Mouse (Mus musculus) embryonic facial prominence, embryonic 13.5 days (tissue): ENCODE data around the gene Zfp995. TPM values are rescaled to one million over a fixed set of nuclear protein-coding genes. Genes with fewer than 3 reads are reported as not detected.
"Not testable (repeated sequence)": the region's sequence is repeated elsewhere in the genome, so short reads cannot be mapped to it uniquely, and the experiment has no call there.

Source experiments
- ATAC-seq: fragments of 200-750 bp; cut with Nextera tagmentation; 2 replicates; pipeline ENCODE4 v1.8.0; 2017; ENCODE audit warnings: low read depth; ENCODE audit not compliant: insufficient number of reproducible peaks, insufficient read depth, low FRiP score, low TSS enrichment
- H3K27ac ChIP-seq: fragments of 300-500 bp; sonication (generic); 2 replicates; pipeline ENCODE4 v1.5.1; 2015; ENCODE audit warnings: moderate library complexity, mild to moderate bottlenecking, inconsistent platforms
- H3K27me3 ChIP-seq: fragments of 300-500 bp; sonication (generic); 2 replicates; pipeline ENCODE4 v1.6.1; 2015; ENCODE audit warnings: mild to moderate bottlenecking, inconsistent platforms
- H3K36me3 ChIP-seq: fragments of 300-500 bp; sonication (generic); 2 replicates; pipeline ENCODE4 v1.6.1; 2015; ENCODE audit warnings: mild to moderate bottlenecking, inconsistent platforms
- H3K4me1 ChIP-seq: fragments of 300-500 bp; sonication (generic); 2 replicates; pipeline ENCODE4 v1.6.1; 2015; ENCODE audit warnings: inconsistent platforms
- H3K4me2 ChIP-seq: fragments of 300-500 bp; sonication (generic); 2 replicates; pipeline ENCODE4 v1.6.1; 2015; ENCODE audit warnings: moderate library complexity, mild to moderate bottlenecking, inconsistent platforms
- H3K4me3 ChIP-seq: fragments of 300-500 bp; sonication (generic); 2 replicates; pipeline ENCODE4 v1.5.1; 2015; ENCODE audit warnings: mild to moderate bottlenecking, inconsistent platforms
- H3K9ac ChIP-seq: fragments of 300-500 bp; sonication (generic); 2 replicates; pipeline ENCODE4 v1.6.1; 2015; ENCODE audit warnings: mild to moderate bottlenecking, inconsistent platforms
- H3K9me3 ChIP-seq: fragments of 300-500 bp; sonication (generic); 2 replicates; pipeline ENCODE4 v1.6.1; 2016; ENCODE audit warnings: inconsistent platforms
- WGBS: fragments of 180-500 bp; shearing (Covaris S2); methylation state at CpG from one replicate; pipeline ENCODE4 v1.1.7; 2015; ENCODE audit warnings: mixed read lengths; 5-methylcytosine and 5-hydroxymethylcytosine counted together
- polyA plus RNA-seq: library from polyadenylated mRNA; unstranded; fragments of >200 nt; fragmentation: Nextera tagmentation; extraction: Ambion mirVana; gene quantifications from 2 replicates; pipeline ENCODE4 v1.2.1, GENCODE M21; 2015

Zfp995 gene
- 8.0 and 8.8 TPM in 2 replicates for polyA plus RNA-seq

DNA sequence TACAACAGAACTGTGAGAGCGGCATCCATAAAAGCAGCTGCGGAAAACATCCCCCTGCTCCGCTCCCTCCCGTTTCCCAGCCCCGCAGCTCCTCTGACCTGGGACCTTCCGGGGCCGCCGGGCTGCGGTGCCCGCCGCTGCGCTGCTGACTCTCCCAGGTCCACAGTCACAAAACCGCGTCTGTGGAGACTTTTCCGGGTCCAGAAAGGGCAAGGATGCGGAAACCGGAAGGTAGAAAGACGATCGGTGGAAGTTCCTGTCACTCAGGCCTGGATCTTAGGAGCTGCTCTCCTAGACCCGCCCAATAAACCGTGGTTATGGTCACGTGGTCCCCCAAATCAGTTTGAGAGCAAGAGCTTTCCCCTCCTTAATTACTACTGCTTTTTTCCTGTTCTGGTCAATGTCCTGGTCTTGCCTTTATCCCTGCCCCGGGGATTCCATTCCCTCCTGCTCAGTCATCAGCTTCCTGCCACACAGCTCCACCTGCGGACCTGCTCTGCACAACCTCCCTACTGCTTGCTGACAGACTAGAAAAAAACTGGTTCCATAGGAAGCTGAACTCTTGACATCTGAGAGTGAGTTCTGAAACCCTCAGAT lies at the start of gene Zfp995:
TSS of gene Zfp995 (minus strand) at position 471 of the 597 bp plus-strand sequence.
- H3K27me3 ChIP-seq, H3K36me3 ChIP-seq, H3K27ac ChIP-seq, H3K4me1 ChIP-seq, H3K9me3 ChIP-seq: not testable (repeated sequence)
- under 1% methylated on average over 24 of the region's 24 CpGs for WGBS
- ATAC-seq: peak; percentile 88
- Histone ChIP-seq H3K4me2 (peak within 1 kb of the TSS; percentile 77), H3K4me3 (peak within 1 kb of the TSS; percentile 72), H3K9ac (peak within 1 kb of the TSS; percentile 83)

DNA sequence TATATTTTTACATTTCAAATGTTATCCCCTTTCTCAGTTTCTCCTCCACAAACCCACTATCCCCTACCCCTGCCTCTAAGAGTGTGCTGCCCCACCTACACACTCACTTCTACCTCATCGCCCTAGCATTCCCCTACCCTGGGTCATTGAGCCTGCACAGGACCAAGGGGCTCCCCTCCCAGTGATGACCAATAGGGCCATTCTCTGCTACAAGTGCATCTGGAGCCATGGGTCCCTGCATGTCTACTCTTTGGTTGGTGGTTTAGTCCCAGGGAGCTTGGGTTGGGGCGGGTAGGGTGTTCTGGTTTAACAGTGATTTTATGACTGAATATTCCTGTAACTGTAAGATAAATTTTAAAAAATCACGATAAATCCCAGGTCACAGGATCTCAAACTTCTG lies 687 bp downstream of the Zfp995 start:
- WGBS: 8% methylated on average over 3 of the region's 3 CpGs
- Histone ChIP-seq H3K4me2 (peak overlapping the region; percentile 77), H3K36me3 (peaks cover 4% of the 10 kb centered on the region; the same call in 1 of the 2 replicates), H3K27me3 (no peaks in the 10 kb centered on the region), H3K4me3 (peak overlapping the region; percentile 72), H3K4me1 (no peaks in the 10 kb centered on the region), H3K27ac (no peak overlapping the region), H3K9me3 (no peaks in the 10 kb centered on the region), H3K9ac (peak overlapping the region; percentile 83)
- ATAC-seq: peak; percentile 56; the same call in 1 of the 2 replicates

DNA sequence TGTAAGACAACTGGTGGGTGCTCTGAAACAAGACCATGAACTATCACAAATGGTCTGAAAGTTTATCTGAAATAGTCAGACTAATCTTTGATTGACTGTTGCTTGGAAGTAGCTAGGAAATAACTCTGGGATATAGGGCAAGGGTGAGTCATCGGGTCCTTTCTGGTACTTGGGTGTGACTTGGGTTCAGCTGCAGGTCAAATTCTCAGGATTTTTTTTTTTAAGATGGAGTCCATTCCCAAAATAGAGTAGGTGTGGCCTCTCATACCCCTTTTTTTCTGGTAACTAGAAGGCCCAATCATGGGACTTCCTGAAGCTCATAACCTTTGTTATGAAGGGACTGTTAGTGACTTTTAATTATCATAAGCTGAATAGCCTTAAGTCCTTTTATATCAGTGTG lies 38.5 kb downstream of the Zfp995 start:
- Histone ChIP-seq H3K4me1 (no peaks in the 10 kb centered on the region), H3K27me3 (no peaks in the 10 kb centered on the region), H3K9ac (no peak overlapping the region), H3K27ac (no peak overlapping the region), H3K4me2 (no peak overlapping the region), H3K9me3 (peaks cover 4% of the 10 kb centered on the region; the same call in 1 of the 2 replicates), H3K4me3 (no peak overlapping the region), H3K36me3 (no peaks in the 10 kb centered on the region)
- no peak for ATAC-seq
- WGBS: 89% methylated on average over 1 of the region's 1 CpGs

DNA sequence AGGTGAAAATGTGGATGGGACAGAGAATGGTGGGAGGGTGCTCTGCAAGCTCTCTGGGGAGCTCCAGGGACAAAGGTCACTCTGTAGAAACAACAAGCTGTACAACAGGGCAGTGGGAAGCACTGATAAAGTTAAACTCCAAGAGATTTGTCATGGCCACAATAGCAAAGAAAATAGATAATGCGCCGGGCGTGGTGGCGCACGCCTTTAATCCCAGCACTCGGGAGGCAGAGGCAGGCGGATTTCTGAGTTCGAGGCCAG lies 63.5 kb downstream of the Zfp995 start:
- H3K9me3 ChIP-seq, H3K9ac ChIP-seq, H3K4me1 ChIP-seq, H3K27ac ChIP-seq, H3K36me3 ChIP-seq, ATAC-seq, H3K4me2 ChIP-seq, H3K4me3 ChIP-seq, H3K27me3 ChIP-seq: not testable (repeated sequence)
- WGBS: 93% methylated on average over 8 of the region's 8 CpGs

DNA sequence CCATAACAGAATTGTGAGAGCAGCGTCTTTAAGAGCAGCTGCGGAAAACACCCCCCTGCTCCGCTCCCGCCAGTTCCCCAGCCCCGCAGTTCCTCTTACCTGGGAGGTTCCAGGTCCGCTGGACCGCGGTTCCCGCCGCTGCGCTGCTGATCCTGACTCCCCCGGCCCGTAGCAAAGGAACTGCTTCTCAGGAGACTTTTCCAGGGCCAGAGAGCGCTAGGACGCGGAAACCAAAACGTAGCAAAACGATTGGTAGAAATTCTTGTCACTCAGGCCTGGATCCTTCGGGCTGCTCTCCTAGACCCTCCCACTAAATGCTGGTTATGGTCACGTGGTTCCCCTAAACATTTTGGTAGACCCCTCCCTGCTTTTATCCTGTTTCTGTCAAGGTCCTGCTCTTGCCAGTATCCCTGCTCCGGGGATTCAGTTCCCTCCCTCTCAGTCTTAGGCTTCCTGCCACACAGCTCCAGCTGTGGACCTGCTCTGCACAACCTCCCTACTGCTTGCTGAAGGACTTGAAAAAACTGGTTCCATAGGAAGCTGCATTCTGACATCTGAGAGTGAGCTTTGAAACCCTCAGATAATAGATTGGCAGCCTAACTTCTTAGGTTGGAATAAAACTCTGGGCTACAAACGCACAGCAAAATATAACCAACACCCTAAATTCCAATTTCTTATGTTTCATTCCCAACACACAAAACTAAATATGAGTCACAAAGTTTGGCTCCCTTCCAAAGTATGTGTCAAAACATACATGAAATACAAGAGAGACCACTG lies 64.0 kb downstream of the Zfp995 start, which contains the start of gene Zfp820:
TSS of gene Zfp820 (minus strand) at position 228 of the 777 bp plus-strand sequence.
- Histone ChIP-seq H3K9ac (peak within 1 kb of the TSS; percentile 86), H3K27ac (peak within 1 kb of the TSS; percentile 75), H3K4me1 (peaks cover 6% of the 10 kb centered on the region; the same call in 1 of the 2 replicates), H3K4me3 (peak within 1 kb of the TSS; percentile 73), H3K4me2 (peak within 1 kb of the TSS; percentile 57), H3K36me3 (no peaks in the 10 kb centered on the region), H3K9me3 (no peaks in the 10 kb centered on the region), H3K27me3 (no peaks in the 10 kb centered on the region)
- WGBS: 2% methylated on average over 22 of the region's 22 CpGs
- ATAC-seq: peak; percentile 99

DNA sequence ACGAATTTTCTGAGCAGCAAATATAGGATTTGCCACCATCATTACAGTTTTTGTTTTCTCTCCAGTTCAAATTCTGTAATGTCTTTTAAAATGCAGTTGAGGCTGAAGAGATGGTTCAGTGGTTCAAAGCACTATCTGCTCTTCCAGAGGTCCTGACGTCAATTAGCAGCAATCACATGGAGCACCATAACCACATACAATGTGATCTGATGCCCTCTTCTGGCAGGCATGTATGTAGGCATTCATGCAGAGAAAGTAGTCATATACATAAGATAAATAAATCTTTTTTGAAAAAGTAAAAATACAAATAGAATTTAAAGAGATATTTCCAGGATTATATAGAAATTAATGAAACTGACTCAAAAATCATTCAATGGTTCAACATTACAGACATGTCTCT lies 71.2 kb downstream of the Zfp995 start:
- Histone ChIP-seq H3K9ac (no peak overlapping the region), H3K4me1 (no peaks in the 10 kb centered on the region), H3K4me3 (no peak overlapping the region), H3K9me3 (no peaks in the 10 kb centered on the region), H3K4me2 (no peak overlapping the region), H3K27ac (no peak overlapping the region), H3K36me3 (peaks cover 12% of the 10 kb centered on the region; the same call in 1 of the 2 replicates), H3K27me3 (no peaks in the 10 kb centered on the region)
- WGBS: 55% methylated on average over 2 of the region's 2 CpGs
- no peak for ATAC-seq

Other genes with a start within 250 kb of the Zfp995 start
- gene Gm10226, start 218.1 kb downstream of the Zfp995 start, polyA plus RNA-seq: 5.8 and 8.9 TPM in 2 replicates
- 14.4 and 17.8 TPM in 2 replicates for gene Zfp760, start 202.2 kb downstream of the Zfp995 start, polyA plus RNA-seq
- gene Zfp229, start 179.1 kb downstream of the Zfp995 start, polyA plus RNA-seq: 7.0 and 8.5 TPM in 2 replicates
- 6.7 and 6.9 TPM in 2 replicates for gene Zfp820, start 64.2 kb downstream of the Zfp995 start, polyA plus RNA-seq
- 24.2 and 26.4 TPM in 2 replicates for gene Zfp942, start 52.5 kb upstream of the Zfp995 start, polyA plus RNA-seq
- gene Zfp943, start 52.6 kb upstream of the Zfp995 start, polyA plus RNA-seq: 21.2 and 24.2 TPM in 2 replicates